Comparison of ENCODE assay signal across 21 mouse cellular contexts in the genomic region with DNA sequence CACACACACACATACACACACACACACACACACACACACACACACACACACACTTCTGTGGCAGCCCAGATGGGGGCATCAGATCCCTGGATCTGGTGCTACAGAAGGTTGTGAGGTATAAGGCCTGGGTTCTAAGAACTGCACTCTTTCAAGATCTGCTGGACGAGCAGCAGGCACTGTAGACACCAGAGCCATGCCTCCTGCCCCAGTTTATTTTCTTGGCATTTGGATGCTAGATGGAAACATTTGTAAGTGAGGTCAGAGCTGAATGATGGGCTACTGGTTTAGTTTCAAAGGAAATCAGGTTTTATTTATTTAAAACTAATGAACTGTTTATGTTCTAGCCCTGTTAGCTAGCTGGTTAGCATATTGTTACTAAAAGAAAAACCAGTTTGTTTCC.
A peak's percentile ranks its signal among the peaks of the same experiment; 100 is the strongest.
DNase-seq lines count a peak whose midpoint lies in the region; ATAC-seq and TF ChIP-seq lines count a peak whose summit lies in the region.
"Had no signal": no experiment of that assay in that cellular context is flagged by ENCODE, and none has a peak within 500 bp of the region (broad histone marks: within the 10 kb centered on the region; RNA-seq: fewer than 3 reads in every experiment).

No protein-coding gene starts in this region.

- no peak for DNase-seq in cerebellum, adult 18-20 months
- peak; percentile 34 for DNase-seq in lung, postnatal 10 days
- DNase-seq in lung, postnatal 14 days: no peak
- no peak for DNase-seq in stomach, postnatal 0 days (ENCODE audit: low spot score)
- DNase-seq in ovary, adult 18-20 months (ENCODE audit: low spot score): no peak
- DNase-seq: adrenal gland, postnatal 14 days; B cell, adult 2 months; cerebellum, adult 8-10 months; embryo, embryonic 11 days; gastrocnemius, postnatal 36 days; heart, adult 11 months; heart, postnatal 36 days had no signal

- TF ChIP-seq EP300 in stomach, postnatal 0 days (optimal IDR thresholded peaks at IDR 0.05): no peak

- H3K9ac ChIP-seq in intestine, postnatal 0 days (ENCODE audit: low read depth, low read length): no peak overlapping the region
- no peak overlapping the region for H3K9ac ChIP-seq in intestine, embryonic 15.5 days
- H3K9ac ChIP-seq in stomach, postnatal 0 days (ENCODE audit: low read length): no peak overlapping the region
- H3K9ac ChIP-seq: embryonic facial prominence, embryonic 15.5 days; heart, embryonic 13.5 days; hindbrain, embryonic 15.5 days had no signal

- ATAC-seq in cerebellum, adult (ENCODE audit: insufficient number of reproducible peaks, low FRiP score, low TSS enrichment): peak; percentile 49; the same call in 1 of the 2 replicates
- ATAC-seq in intestine, postnatal 0 days: no peak
- ATAC-seq in intestine, embryonic 15.5 days: no peak
- no peak for ATAC-seq in stomach, postnatal 0 days (ENCODE audit: low FRiP score, low TSS enrichment)
- ATAC-seq: CD4-positive, CD25-positive, alpha-beta regulatory T cell, adult 4 months had no signal

- TF ChIP-seq CTCF in intestine, postnatal 0 days (IDR thresholded peaks at IDR 0.05; ENCODE audit: low read depth): peak; percentile 26
- TF ChIP-seq CTCF in stomach, postnatal 0 days (IDR thresholded peaks at IDR 0.05; ENCODE audit: low read depth): peak; percentile 44

- H3K4me2 ChIP-seq in intestine, postnatal 0 days (replicated peaks; ENCODE audit: low read depth): no peak overlapping the region
- no peak overlapping the region for H3K4me2 ChIP-seq in intestine, embryonic 15.5 days (replicated peaks)
- H3K4me2 ChIP-seq in stomach, postnatal 0 days (replicated peaks; ENCODE audit: low read depth): no peak overlapping the region
- H3K4me2 ChIP-seq: embryonic facial prominence, embryonic 15.5 days; heart, embryonic 13.5 days; hindbrain, embryonic 15.5 days had no signal

- H3K27me3 ChIP-seq in intestine, postnatal 0 days (replicated peaks; ENCODE audit: control insufficient read depth, insufficient read depth, low read length): no peaks in the 10 kb centered on the region
- no peaks in the 10 kb centered on the region for H3K27me3 ChIP-seq in intestine, embryonic 15.5 days (replicated peaks)
- no peaks in the 10 kb centered on the region for H3K27me3 ChIP-seq in stomach, postnatal 0 days (ENCODE audit: control insufficient read depth, insufficient read depth, low read length)
- H3K27me3 ChIP-seq: embryonic facial prominence, embryonic 15.5 days; heart, embryonic 13.5 days; hindbrain, embryonic 15.5 days had no signal

- H3K36me3 ChIP-seq in intestine, postnatal 0 days (ENCODE audit: control insufficient read depth, insufficient read depth): no peaks in the 10 kb centered on the region
- no peaks in the 10 kb centered on the region for H3K36me3 ChIP-seq in intestine, embryonic 15.5 days
- H3K36me3 ChIP-seq in stomach, postnatal 0 days (ENCODE audit: control insufficient read depth, insufficient read depth, low read length): no peaks in the 10 kb centered on the region
- H3K36me3 ChIP-seq: embryonic facial prominence, embryonic 15.5 days; G1E; heart, embryonic 13.5 days; hindbrain, embryonic 15.5 days had no signal

- 51% methylated on average over 1 of the region's 1 CpGs for WGBS in intestine, postnatal 0 days
- 46% methylated on average over 1 of the region's 1 CpGs for WGBS in intestine, embryonic 15.5 days
- WGBS in stomach, postnatal 0 days: 47% methylated on average over 1 of the region's 1 CpGs

- H3K9me3 ChIP-seq in intestine, postnatal 0 days (ENCODE audit: control insufficient read depth): no peaks in the 10 kb centered on the region
- H3K9me3 ChIP-seq in intestine, embryonic 15.5 days: no peaks in the 10 kb centered on the region
- H3K9me3 ChIP-seq in stomach, postnatal 0 days (ENCODE audit: control insufficient read depth, low read length): no peaks in the 10 kb centered on the region
- H3K9me3 ChIP-seq: embryonic facial prominence, embryonic 15.5 days; G1E; heart, embryonic 13.5 days; hindbrain, embryonic 15.5 days had no signal

- H3K27ac ChIP-seq in intestine, postnatal 0 days (ENCODE audit: low read depth, low read length): no peak overlapping the region
- no peak overlapping the region for H3K27ac ChIP-seq in intestine, embryonic 15.5 days
- H3K27ac ChIP-seq in stomach, postnatal 0 days (replicated peaks): no peak overlapping the region
- H3K27ac ChIP-seq: embryonic facial prominence, embryonic 15.5 days; heart, embryonic 13.5 days; hindbrain, embryonic 15.5 days had no signal

- H3K4me3 ChIP-seq in intestine, postnatal 0 days (ENCODE audit: low read depth, low read length): no peak overlapping the region
- H3K4me3 ChIP-seq in intestine, embryonic 15.5 days (replicated peaks): no peak overlapping the region
- H3K4me3 ChIP-seq in stomach, postnatal 0 days (ENCODE audit: low read depth, low read length): no peak overlapping the region
- H3K4me3 ChIP-seq: embryonic facial prominence, embryonic 15.5 days; erythroblast, embryonic 14.5 days; heart, embryonic 13.5 days; hindbrain, embryonic 15.5 days had no signal

- H3K4me1 ChIP-seq in intestine, postnatal 0 days (replicated peaks; ENCODE audit: control insufficient read depth, insufficient read depth, low read length): no peaks in the 10 kb centered on the region
- no peaks in the 10 kb centered on the region for H3K4me1 ChIP-seq in intestine, embryonic 15.5 days (replicated peaks)
- no peaks in the 10 kb centered on the region for H3K4me1 ChIP-seq in stomach, postnatal 0 days (replicated peaks; ENCODE audit: control insufficient read depth, insufficient read depth)
- H3K4me1 ChIP-seq: embryonic facial prominence, embryonic 15.5 days; heart, embryonic 13.5 days; hindbrain, embryonic 15.5 days had no signal
